Mouse (Mus musculus): ENCODE results near the gene Pitpna. TPM values are rescaled to one million over a fixed set of nuclear protein-coding genes. Genes with fewer than 3 reads are reported as not detected.

The Pitpna gene
- total and polyA plus RNA-seq, 3 experiments, result 57.2 to 99.1 (median 96.6) TPM

- Histone ChIP-seq H3K79me2 (replicated peaks; ENCODE audit: control insufficient read depth, insufficient read depth, low read length) (no peaks in the 10 kb centered on the region), H3K27me3 (ENCODE audit: control insufficient read depth, insufficient read depth, low read length) (no peaks in the 10 kb centered on the region), H3K4me1 (ENCODE audit: control insufficient read depth, insufficient read depth, low read length) (peaks cover 3% of the 10 kb centered on the region; the same call in 1 of the 2 replicates), H3K36me3 (ENCODE audit: control insufficient read depth, insufficient read depth, low read length) (no peaks in the 10 kb centered on the region), H3K4me3 (no peak overlapping the region), H3K9ac (ENCODE audit: low read depth, low read length) (no peak overlapping the region), H3K27ac (no peak overlapping the region)
- no peak for DNase-seq
- TF ChIP-seq POLR2A (IDR thresholded peaks at IDR 0.05; ENCODE audit: insufficient read depth, low read depth, low read length) (no peak), CTCF (IDR thresholded peaks at IDR 0.05) (no peak), EP300 (IDR thresholded peaks at IDR 0.05; ENCODE audit: insufficient read depth, low read depth, low read length) (no peak)
- 82% methylated on average over 9 of the region's 9 CpGs for WGBS
- intact Hi-C loops (cut with DNase I), result no loop called here
Measured at GRCm38 (mm10) chr11:75544713-75545112, 43.2 kb upstream of the Pitpna start.

GRCm38 (mm10) chr11:75546057-75546456 is 41.8 kb upstream of the Pitpna start:
- intact Hi-C loops (cut with DNase I), result loop anchor here (2.0 kb wide), 1 partner anchor 13 kb away; no protein-coding TSS in a partner anchor
- Histone ChIP-seq H3K9ac (ENCODE audit: low read depth, low read length) (no peak overlapping the region), H3K27me3 (ENCODE audit: control insufficient read depth, insufficient read depth, low read length) (no peaks in the 10 kb centered on the region), H3K4me3 (no peak overlapping the region), H3K27ac (no peak overlapping the region), H3K36me3 (ENCODE audit: control insufficient read depth, insufficient read depth, low read length) (no peaks in the 10 kb centered on the region), H3K4me1 (ENCODE audit: control insufficient read depth, insufficient read depth, low read length) (peaks cover 2% of the 10 kb centered on the region), H3K79me2 (replicated peaks; ENCODE audit: control insufficient read depth, insufficient read depth, low read length) (no peaks in the 10 kb centered on the region)
- TF ChIP-seq POLR2A (IDR thresholded peaks at IDR 0.05; ENCODE audit: insufficient read depth, low read depth, low read length), result no peak
- no peak for DNase-seq
- WGBS, result 88% methylated on average over 4 of the region's 4 CpGs

GRCm38 (mm10) chr11:75549658-75550111 is 38.2 kb upstream of the Pitpna start:
- WGBS, result 35% methylated on average over 5 of the region's 5 CpGs
- intact Hi-C loops (cut with DNase I), result no loop called here
- Histone ChIP-seq H3K4me1 (ENCODE audit: control insufficient read depth, insufficient read depth, low read length) (peaks cover 12% of the 10 kb centered on the region), H3K27me3 (ENCODE audit: control insufficient read depth, insufficient read depth, low read length) (no peaks in the 10 kb centered on the region), H3K4me3 (no peak overlapping the region), H3K36me3 (ENCODE audit: control insufficient read depth, insufficient read depth, low read length) (no peaks in the 10 kb centered on the region), H3K79me2 (replicated peaks; ENCODE audit: control insufficient read depth, insufficient read depth, low read length) (no peaks in the 10 kb centered on the region), H3K9ac (ENCODE audit: low read depth, low read length) (no peak overlapping the region), H3K27ac (peak overlapping the region; percentile 73)
- TF ChIP-seq POLR2A (IDR thresholded peaks at IDR 0.05; ENCODE audit: insufficient read depth, low read depth, low read length), result no peak
- DNase-seq, result peak in 1 of 2 experiments; percentile 59

GRCm38 (mm10) chr11:75550200-75550946 is 37.5 kb upstream of the Pitpna start:
- TF ChIP-seq POLR2A (IDR thresholded peaks at IDR 0.05; ENCODE audit: insufficient read depth, low read depth, low read length) (no peak), EP300 (IDR thresholded peaks at IDR 0.05; ENCODE audit: insufficient read depth, low read depth, low read length) (no peak), CTCF (IDR thresholded peaks at IDR 0.05) (no peak)
- no peaks in the 10 kb centered on the region for H3K36me3 ChIP-seq (ENCODE audit: control insufficient read depth, insufficient read depth, low read length)
- 82% methylated on average over 12 of the region's 12 CpGs for WGBS
- no peak overlapping the region for H3K4me3 ChIP-seq
- H3K4me1 ChIP-seq (ENCODE audit: control insufficient read depth, insufficient read depth, low read length), result peaks cover 12% of the 10 kb centered on the region
- peak overlapping the region; percentile 73 for H3K27ac ChIP-seq
- no peaks in the 10 kb centered on the region for H3K27me3 ChIP-seq (ENCODE audit: control insufficient read depth, insufficient read depth, low read length)
- DNase-seq, result peak; percentile 51 to 75
- H3K79me2 ChIP-seq (replicated peaks; ENCODE audit: control insufficient read depth, insufficient read depth, low read length), result no peaks in the 10 kb centered on the region
- no peak overlapping the region for H3K9ac ChIP-seq (ENCODE audit: low read depth, low read length)
- intact Hi-C loops (cut with DNase I), result no loop called here

GRCm38 (mm10) chr11:75551321-75551720 is 36.6 kb upstream of the Pitpna start:
- no peaks in the 10 kb centered on the region for H3K79me2 ChIP-seq (replicated peaks; ENCODE audit: control insufficient read depth, insufficient read depth, low read length)
- peak overlapping the region; percentile 73 for H3K27ac ChIP-seq
- H3K36me3 ChIP-seq (ENCODE audit: control insufficient read depth, insufficient read depth, low read length), result no peaks in the 10 kb centered on the region
- peaks cover 12% of the 10 kb centered on the region for H3K4me1 ChIP-seq (ENCODE audit: control insufficient read depth, insufficient read depth, low read length)
- intact Hi-C loops (cut with DNase I), result no loop called here
- H3K9ac ChIP-seq (ENCODE audit: low read depth, low read length), result no peak overlapping the region
- H3K27me3 ChIP-seq (ENCODE audit: control insufficient read depth, insufficient read depth, low read length), result no peaks in the 10 kb centered on the region
- WGBS, result 86% methylated on average over 5 of the region's 5 CpGs
- no peak for TF ChIP-seq POLR2A (IDR thresholded peaks at IDR 0.05; ENCODE audit: insufficient read depth, low read depth, low read length)
- TF ChIP-seq CTCF (IDR thresholded peaks at IDR 0.05), result no peak
- TF ChIP-seq EP300 (IDR thresholded peaks at IDR 0.05; ENCODE audit: insufficient read depth, low read depth, low read length), result no peak
- DNase-seq, result no peak
- H3K4me3 ChIP-seq, result no peak overlapping the region

- Histone ChIP-seq H3K4me1 (ENCODE audit: control insufficient read depth, insufficient read depth, low read length) (peaks cover 12% of the 10 kb centered on the region), H3K4me3 (no peak overlapping the region), H3K27ac (peak overlapping the region; percentile 73), H3K79me2 (replicated peaks; ENCODE audit: control insufficient read depth, insufficient read depth, low read length) (no peaks in the 10 kb centered on the region), H3K36me3 (ENCODE audit: control insufficient read depth, insufficient read depth, low read length) (no peaks in the 10 kb centered on the region), H3K9ac (ENCODE audit: low read depth, low read length) (peak overlapping the region; percentile 2; the same call in 1 of the 2 replicates), H3K27me3 (ENCODE audit: control insufficient read depth, insufficient read depth, low read length) (no peaks in the 10 kb centered on the region)
- intact Hi-C loops (cut with DNase I), result no loop called here
- no peak for TF ChIP-seq CTCF (IDR thresholded peaks at IDR 0.05)
- TF ChIP-seq POLR2A (IDR thresholded peaks at IDR 0.05; ENCODE audit: insufficient read depth, low read depth, low read length), result 0 out of 2 replicates have a peak, but pooled peaks have one; percentile 13
- WGBS, result 22% methylated on average over 9 of the region's 9 CpGs
- DNase-seq, result peak; percentile 74 to 80
Measured at GRCm38 (mm10) chr11:75551961-75552441, 35.9 kb upstream of the Pitpna start.

Measured in heart, adult 2 months (tissue).